Mouse (Mus musculus) C3H10T1/2 (cell line): ENCODE data around the gene Olfr493. TPM values are rescaled to one million over a fixed set of nuclear protein-coding genes. Genes with fewer than 3 reads are reported as not detected.

Experiments
- polyA plus RNA-seq, 2 experiments: library from polyadenylated mRNA; unstranded; fragments of >200 nt; fragmentation: generic; extraction: Trizol; gene quantifications; one replicate each; pipeline ENCODE4 v1.2.1; 2012; ENCODE audit warnings: missing spikeins in 2 of 2

The Olfr493 gene
- not detected for polyA plus RNA-seq

GRCm38 (mm10) chr7:108346879-108347278 lies at the start of gene Olfr493:
Gene Olfr493, minus strand, starts transcription at chr7:108346979.

GRCm38 (mm10) chr7:108392867-108393266 lies 46.1 kb upstream of the Olfr493 start, which contains the start of gene Olfr495:
Gene Olfr495, plus strand, starts transcription at chr7:108393167.

GRCm38 (mm10) chr7:108365035-108365434 lies 18.3 kb upstream of the Olfr493 start, which contains the start of gene Olfr494:
Gene Olfr494, plus strand, starts transcription at chr7:108365335.

GRCm38 (mm10) chr7:108323574-108323973 lies 23.2 kb downstream of the Olfr493 start, which contains the start of gene Olfr492:
Gene Olfr492, minus strand, starts transcription at chr7:108323674.

GRCm38 (mm10) chr7:108313151-108313550 lies 33.6 kb downstream of the Olfr493 start, which contains the start of gene Olfr491:
Gene Olfr491, plus strand, starts transcription at chr7:108313451.

Other genes starting within 250 kb of the Olfr493 start
- gene Olfr482, start 249.4 kb downstream of the Olfr493 start, polyA plus RNA-seq: under 1 TPM in 1 of 2 experiments, not detected in 1; 0.02 TPM
- not detected for gene Olfr483, start 246.1 kb downstream of the Olfr493 start, polyA plus RNA-seq
- gene Olfr484, start 219.5 kb downstream of the Olfr493 start, polyA plus RNA-seq: not detected
- gene Olfr485, start 187.1 kb downstream of the Olfr493 start, polyA plus RNA-seq: not detected
- gene Olfr486, start 174.2 kb downstream of the Olfr493 start, polyA plus RNA-seq: not detected
- gene Olfr487, start 132.3 kb downstream of the Olfr493 start, polyA plus RNA-seq: not detected
- not detected for gene Olfr488, start 88.6 kb downstream of the Olfr493 start, polyA plus RNA-seq
- gene Olfr490, start 58.0 kb downstream of the Olfr493 start, polyA plus RNA-seq: not detected
- not detected for gene Olfr491, start 33.5 kb downstream of the Olfr493 start, polyA plus RNA-seq
- gene Olfr492, start 23.3 kb downstream of the Olfr493 start, polyA plus RNA-seq: not detected
- not detected for gene Olfr494, start 18.4 kb upstream of the Olfr493 start, polyA plus RNA-seq
- gene Olfr495, start 46.2 kb upstream of the Olfr493 start, polyA plus RNA-seq: not detected
- gene Olfr497, start 73.4 kb upstream of the Olfr493 start, polyA plus RNA-seq: not detected
- not detected for gene Olfr498, start 118.3 kb upstream of the Olfr493 start, polyA plus RNA-seq
- gene Olfr502, start 178.1 kb upstream of the Olfr493 start, polyA plus RNA-seq: not detected
- gene Olfr503, start 197.5 kb upstream of the Olfr493 start, polyA plus RNA-seq: not detected
- not detected for gene Olfr504, start 218.8 kb upstream of the Olfr493 start, polyA plus RNA-seq